Mouse (Mus musculus) heart, adult 2 months (tissue): ENCODE measurements at regions not wholly inside any gene's neighbourhood (a gene's known extent, or its start where the extent isn't known, plus 50 kb on each side); places are given as distances from the start of the nearest gene placed in this dataset.
"Not testable (repeated sequence)": the region's sequence is repeated elsewhere in the genome, so short reads cannot be mapped to it uniquely, and the experiment has no call there.

Source experiments
- DNase-seq, 2 experiments: peaks; one replicate each; pipeline ENCODE4 v3.0.0; 2021
- H3K27ac ChIP-seq: fragments of 200-600 bp; 2 replicates; pipeline ENCODE4 v1.8.1; 2022
- H3K27me3 ChIP-seq: fragments of 200-500 bp; 2 replicates; pipeline ENCODE4 v1.6.1; 2012; ENCODE audit warnings: mild to moderate bottlenecking, low read length, inconsistent platforms, mixed read lengths; ENCODE audit not compliant: control insufficient read depth, insufficient read depth
- H3K36me3 ChIP-seq: fragments of 200-500 bp; 2 replicates; pipeline ENCODE4 v1.6.1; 2012; ENCODE audit warnings: low read length, inconsistent platforms; ENCODE audit not compliant: control insufficient read depth, insufficient read depth
- H3K4me1 ChIP-seq: fragments of 200-500 bp; 2 replicates; pipeline ENCODE4 v1.6.1; 2011; ENCODE audit warnings: low read length; ENCODE audit not compliant: control insufficient read depth, insufficient read depth
- H3K4me3 ChIP-seq: fragments of 200-600 bp; 2 replicates; pipeline ENCODE4 v1.8.1; 2022
- H3K79me2 ChIP-seq: fragments of 200-500 bp; replicated peaks from 2 replicates; pipeline ENCODE4 v1.6.1; 2012; ENCODE audit warnings: mild to moderate bottlenecking, inconsistent platforms, low read length, moderate library complexity, mixed read lengths; ENCODE audit not compliant: control insufficient read depth, insufficient read depth
- H3K9ac ChIP-seq: fragments of 200-500 bp; 2 replicates; pipeline ENCODE4 v1.6.1; 2012; ENCODE audit warnings: low read depth, mild to moderate bottlenecking, control low read depth, inconsistent platforms, low read length, mixed read lengths
- CTCF ChIP-seq: fragments of 200-600 bp; IDR thresholded peaks from 2 replicates; pipeline ENCODE4 v1.8.1; 2022; ENCODE audit warnings: antibody characterized with exemption, mild to moderate bottlenecking, moderate library complexity
- EP300 ChIP-seq: fragments of 200-500 bp; IDR thresholded peaks from 2 replicates; pipeline ENCODE4 v1.6.1; 2011; ENCODE audit warnings: low read depth, low read length, control low read depth; ENCODE audit not compliant: insufficient read depth
- POLR2A ChIP-seq: fragments of 200-500 bp; IDR thresholded peaks from 2 replicates; pipeline ENCODE4 v1.6.1; 2011; ENCODE audit warnings: mild to moderate bottlenecking, low read depth, low read length, control low read depth; ENCODE audit not compliant: insufficient read depth
- WGBS: fragments of 180-500 bp; shearing (Covaris S2); methylation state at CpG from one replicate; pipeline ENCODE4 v1.1.7; 2018; 5-methylcytosine and 5-hydroxymethylcytosine counted together
- intact Hi-C: fragments of 180-260 bp; cut with DNase I; formaldehyde crosslinking; loops from one replicate; pipeline ENCODE4 v1.15.1; 2025

DNA sequence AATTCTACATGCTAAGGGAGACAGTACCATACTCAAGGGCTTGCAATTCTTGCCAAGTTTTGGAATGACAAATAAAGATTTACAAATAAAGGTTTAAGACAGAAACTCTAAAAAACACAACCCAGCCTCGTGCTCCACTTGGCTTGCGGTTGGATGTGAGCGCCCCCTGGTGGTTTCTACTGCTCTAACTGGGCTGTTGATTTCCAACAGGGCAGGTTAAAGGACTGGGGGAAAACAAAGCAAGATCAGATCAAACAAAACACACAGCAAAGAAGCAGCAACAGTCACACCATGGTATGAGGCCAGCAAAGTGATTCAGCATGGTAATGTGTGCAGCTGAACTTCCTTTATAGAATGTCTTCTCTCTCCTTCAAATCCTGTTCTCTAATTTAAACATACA is 339.2 kb downstream of the Adam3 start:
- Histone ChIP-seq H3K27me3 (no peaks in the 10 kb centered on the region), H3K4me3 (no peak overlapping the region), H3K36me3 (no peaks in the 10 kb centered on the region), H3K4me1 (peaks cover 4% of the 10 kb centered on the region), H3K27ac (no peak overlapping the region), H3K79me2 (no peaks in the 10 kb centered on the region), H3K9ac (no peak overlapping the region)
- DNase-seq, result peak; percentile 61 to 82
- WGBS, result 2% methylated on average over 3 of the region's 3 CpGs
- intact Hi-C loops, result loop anchor here (1.0 to 10.0 kb wide), 2 partner anchors 232 to 790 kb away; no protein-coding TSS in a partner anchor
- TF ChIP-seq EP300 (0 out of 2 replicates have a peak, but pooled peaks have one; percentile 47), CTCF (peak; percentile 99; the same call in 1 of the 2 replicates), POLR2A (no peak)

DNA sequence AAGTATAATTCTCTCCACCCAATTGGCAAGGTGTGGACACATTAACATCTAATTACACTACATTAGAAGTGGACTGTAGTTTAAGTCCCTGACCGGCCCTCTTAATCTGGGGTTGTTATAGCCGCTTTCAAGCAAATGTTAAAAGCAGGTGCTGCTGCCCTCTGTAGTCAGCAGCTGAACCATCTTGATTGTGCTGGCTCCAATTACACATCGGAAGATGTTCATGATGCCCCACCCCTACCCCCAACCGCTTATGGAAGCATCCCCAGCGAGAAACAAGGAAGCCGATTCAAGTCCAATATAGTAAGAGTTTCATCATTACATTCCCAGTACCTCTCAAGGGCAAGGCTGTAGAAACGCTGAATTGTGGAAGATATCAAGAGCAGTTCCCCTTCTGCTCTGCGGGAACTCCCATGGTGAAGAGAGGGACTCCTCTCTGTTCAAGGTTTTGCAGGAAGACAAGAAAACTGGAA is 341.7 kb downstream of the Adam3 start:
- intact Hi-C loops, result loop anchor here (10.0 kb wide), 1 partner anchor 229 kb away; no protein-coding TSS in a partner anchor
- Histone ChIP-seq H3K9ac (no peak overlapping the region), H3K27me3 (no peaks in the 10 kb centered on the region), H3K4me3 (no peak overlapping the region), H3K27ac (no peak overlapping the region), H3K36me3 (no peaks in the 10 kb centered on the region), H3K4me1 (peaks cover 2% of the 10 kb centered on the region), H3K79me2 (no peaks in the 10 kb centered on the region)
- no peak for TF ChIP-seq EP300
- TF ChIP-seq POLR2A, result no peak
- no peak for TF ChIP-seq CTCF
- no peak for DNase-seq
- WGBS, result 72% methylated on average over 8 of the region's 8 CpGs

DNA sequence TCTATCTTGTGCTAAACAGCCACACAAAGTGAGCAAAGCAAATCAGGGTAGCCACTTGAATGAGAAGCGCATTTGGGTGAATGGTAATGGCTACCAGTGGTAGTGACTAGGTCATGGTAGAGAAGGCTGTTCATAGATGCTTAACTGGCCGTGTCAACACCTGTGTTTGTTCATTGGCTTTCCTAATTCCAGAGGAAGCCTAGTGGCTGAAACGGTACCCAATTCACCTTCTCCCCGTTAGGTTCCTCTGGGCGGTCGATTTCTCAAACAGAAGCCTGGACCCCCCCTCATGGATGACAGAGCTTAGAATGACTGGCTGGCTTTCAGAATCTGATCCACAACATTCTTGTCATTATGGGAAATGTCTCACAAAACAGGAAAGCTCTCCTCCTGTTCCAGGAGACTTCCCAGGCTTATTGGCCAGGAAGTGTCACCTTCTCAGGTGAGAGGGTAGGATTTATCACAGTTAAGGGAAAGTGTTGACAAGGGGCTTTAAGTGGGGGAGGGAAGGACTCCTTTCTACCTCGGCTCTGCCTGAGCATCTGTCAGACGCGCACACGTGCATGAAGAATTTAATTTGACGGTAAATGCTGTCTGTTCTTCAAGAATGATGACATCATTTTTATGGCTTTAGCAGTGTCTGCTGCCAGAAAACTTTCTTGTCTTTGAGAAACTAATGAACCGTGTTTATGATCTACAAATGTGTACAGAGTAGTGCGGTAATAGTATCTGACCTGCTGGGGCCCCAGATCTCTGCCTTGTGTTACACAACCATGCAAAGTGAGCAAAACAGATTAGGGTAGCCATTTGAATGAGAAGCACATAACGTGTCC is 342.3 kb downstream of the Adam3 start:
- Histone ChIP-seq H3K4me1 (peaks cover 2% of the 10 kb centered on the region), H3K27ac (no peak overlapping the region), H3K36me3 (no peaks in the 10 kb centered on the region), H3K9ac (no peak overlapping the region), H3K79me2 (no peaks in the 10 kb centered on the region), H3K27me3 (no peaks in the 10 kb centered on the region), H3K4me3 (no peak overlapping the region)
- DNase-seq, result no peak
- TF ChIP-seq CTCF (no peak), EP300 (no peak), POLR2A (no peak)
- 71% methylated on average over 14 of the region's 14 CpGs for WGBS
- intact Hi-C loops, result loop anchor here (10.0 kb wide), 1 partner anchor 229 kb away; no protein-coding TSS in a partner anchor

- H3K4me1 ChIP-seq, result no peaks in the 10 kb centered on the region; the same call in 1 of the 2 replicates
- no peak for DNase-seq
- H3K9ac ChIP-seq, result no peak overlapping the region
- no peaks in the 10 kb centered on the region for H3K36me3 ChIP-seq
- 68% methylated on average over 3 of the region's 3 CpGs for WGBS
- no peaks in the 10 kb centered on the region for H3K27me3 ChIP-seq
- TF ChIP-seq CTCF, result no peak
- TF ChIP-seq EP300, result no peak
- TF ChIP-seq POLR2A, result no peak
- intact Hi-C loops, result loop anchor here (10.0 kb wide), 1 partner anchor 227 kb away; no protein-coding TSS in a partner anchor
- no peak overlapping the region for H3K4me3 ChIP-seq
- H3K79me2 ChIP-seq, result no peaks in the 10 kb centered on the region
- H3K27ac ChIP-seq, result no peak overlapping the region
Measured at GRCm38 (mm10) chr8:24381666-24382253, 343.9 kb downstream of the Adam3 start.

DNA sequence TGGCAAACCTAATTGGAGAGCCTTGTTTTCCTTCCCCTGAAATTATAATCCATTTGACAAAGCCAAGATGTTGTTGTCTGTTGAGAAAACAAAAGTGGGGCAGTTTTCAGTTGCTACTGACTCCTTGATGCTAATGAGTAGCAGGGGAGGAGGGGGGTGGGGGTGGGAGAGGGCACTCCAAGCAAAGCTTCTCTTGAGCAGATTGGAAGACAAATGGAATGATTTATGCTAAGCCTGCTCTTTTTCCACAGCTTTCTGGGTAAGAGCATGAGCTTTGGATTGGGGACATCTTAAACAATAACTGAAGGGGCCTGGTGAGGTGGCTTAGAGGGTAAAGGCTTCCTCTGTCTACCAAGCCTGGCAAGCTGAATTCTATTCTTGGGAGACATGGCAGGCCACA is 347.6 kb downstream of the Adam3 start:
- DNase-seq, result no peak
- Histone ChIP-seq H3K27ac (no peak overlapping the region), H3K36me3 (no peaks in the 10 kb centered on the region), H3K27me3 (no peaks in the 10 kb centered on the region), H3K79me2 (no peaks in the 10 kb centered on the region), H3K9ac (no peak overlapping the region), H3K4me3 (no peak overlapping the region), H3K4me1 (no peaks in the 10 kb centered on the region)
- no peak for TF ChIP-seq POLR2A
- no peak for TF ChIP-seq EP300
- no peak for TF ChIP-seq CTCF
- intact Hi-C loops, result no loop called here

- H3K27ac ChIP-seq, DNase-seq, H3K4me1 ChIP-seq, H3K27me3 ChIP-seq, H3K9ac ChIP-seq, H3K36me3 ChIP-seq, H3K4me3 ChIP-seq, intact Hi-C loops, H3K79me2 ChIP-seq: not testable (repeated sequence)
- WGBS, result 70% methylated on average over 10 of the region's 10 CpGs
Measured at GRCm38 (mm10) chr8:24376846-24377245, 348.8 kb downstream of the Adam3 start.
